Mouse (Mus musculus) bone marrow macrophage, adult 2 months (primary cell): Measurements from ENCODE around the gene Zmpste24. TPM values are rescaled to one million over a fixed set of nuclear protein-coding genes. Genes with fewer than 3 reads are reported as not detected.

Experiments used
- H3K27ac ChIP-seq: 2 replicates; pipeline ENCODE4 v1.5.1; 2012; ENCODE audit warnings: low read depth, low read length; ENCODE audit not compliant: insufficient read depth
- H3K4me1 ChIP-seq: 2 replicates; pipeline ENCODE4 v1.6.1; 2012; ENCODE audit warnings: low read length; ENCODE audit not compliant: control insufficient read depth, insufficient read depth
- H3K4me3 ChIP-seq: 2 replicates; pipeline ENCODE4 v1.5.1; 2012; ENCODE audit warnings: mild to moderate bottlenecking, low read length, moderate library complexity; ENCODE audit not compliant: insufficient read depth
- CTCF ChIP-seq: IDR thresholded peaks from 2 replicates; pipeline ENCODE4 v1.5.1; 2012; ENCODE audit warnings: low read depth, mild to moderate bottlenecking, low read length, moderate library complexity
- POLR2A ChIP-seq: IDR thresholded peaks from 2 replicates; pipeline ENCODE4 v1.6.1; 2012; ENCODE audit warnings: mild to moderate bottlenecking, low read depth, low read length, borderline replicate concordance
- polyA plus RNA-seq: library from polyadenylated mRNA; stranded (reverse); fragments of >200 nt; gene quantifications from 2 replicates; pipeline ENCODE4 v1.2.4, GENCODE M21; 2012; ENCODE audit not compliant: missing spikeins, insufficient read depth, insufficient read length

The Zmpste24 gene
- polyA plus RNA-seq, 1 experiment = 45.9 TPM

GRCm38 (mm10) chr4:121057032-121057431, 41.0 kb downstream of the Zmpste24 start:
- H3K4me1 ChIP-seq = no peaks in the 10 kb centered on the region

GRCm38 (mm10) chr4:121056342-121056741, 41.7 kb downstream of the Zmpste24 start:
- Histone ChIP-seq H3K4me3 (no peak overlapping the region), H3K4me1 (no peaks in the 10 kb centered on the region), H3K27ac (no peak overlapping the region)
- TF ChIP-seq CTCF = no peak
- TF ChIP-seq POLR2A = no peak

More at GRCm38 (mm10) chr4:121057032-121057431, 41.0 kb downstream of the Zmpste24 start:
- H3K4me3 ChIP-seq = no peak overlapping the region
- H3K27ac ChIP-seq = no peak overlapping the region
- TF ChIP-seq POLR2A (no peak), CTCF (no peak)

- TF ChIP-seq POLR2A = no peak
- TF ChIP-seq CTCF = no peak
- H3K27ac ChIP-seq = no peak overlapping the region
- H3K4me3 ChIP-seq = no peak overlapping the region
- no peaks in the 10 kb centered on the region for H3K4me1 ChIP-seq
Measured at GRCm38 (mm10) chr4:121052454-121053323, 45.4 kb downstream of the Zmpste24 start.

GRCm38 (mm10) chr4:121051863-121052262, 46.2 kb downstream of the Zmpste24 start:
- Histone ChIP-seq H3K4me1 (no peaks in the 10 kb centered on the region), H3K27ac (no peak overlapping the region), H3K4me3 (no peak overlapping the region)
- no peak for TF ChIP-seq CTCF
- no peak for TF ChIP-seq POLR2A

GRCm38 (mm10) chr4:121042946-121043345, 55.1 kb downstream of the Zmpste24 start:
- Histone ChIP-seq H3K4me3 (no peak overlapping the region), H3K4me1 (peaks cover 4% of the 10 kb centered on the region; the same call in 1 of the 2 replicates), H3K27ac (no peak overlapping the region)
- no peak for TF ChIP-seq CTCF
- no peak for TF ChIP-seq POLR2A

- Histone ChIP-seq H3K27ac (no peak overlapping the region), H3K4me3 (no peak overlapping the region), H3K4me1 (peaks cover 4% of the 10 kb centered on the region; the same call in 1 of the 2 replicates)
- TF ChIP-seq CTCF (no peak), POLR2A (no peak)
Measured at GRCm38 (mm10) chr4:121042472-121042871, 55.6 kb downstream of the Zmpste24 start.

GRCm38 (mm10) chr4:121040897-121041671, 57.0 kb downstream of the Zmpste24 start:
- Histone ChIP-seq H3K4me1 (peaks cover 4% of the 10 kb centered on the region; the same call in 1 of the 2 replicates), H3K27ac (no peak overlapping the region), H3K4me3 (no peak overlapping the region)
- TF ChIP-seq POLR2A = no peak
- TF ChIP-seq CTCF = peak; percentile 85

- TF ChIP-seq CTCF (no peak), POLR2A (no peak)
- no peak overlapping the region for H3K4me3 ChIP-seq
Measured at GRCm38 (mm10) chr4:121040323-121040722, 57.7 kb downstream of the Zmpste24 start.

GRCm38 (mm10) chr4:121039331-121040115, 58.5 kb downstream of the Zmpste24 start, which contains the start of gene Col9a2:
TSS of gene Col9a2 (plus strand) at chr4:121039385.
- Histone ChIP-seq H3K4me1 (peaks cover 4% of the 10 kb centered on the region; the same call in 1 of the 2 replicates), H3K4me3 (peak within 1 kb of the TSS; percentile 31), H3K27ac (no peak within 1 kb of the TSS)
- TF ChIP-seq CTCF = no peak

More at GRCm38 (mm10) chr4:121040323-121040722, 57.7 kb downstream of the Zmpste24 start:
- Histone ChIP-seq H3K4me1 (peaks cover 4% of the 10 kb centered on the region; the same call in 1 of the 2 replicates), H3K27ac (no peak overlapping the region)
